Mouse (Mus musculus) C2C12 (cell line): ENCODE measurements at regions not wholly inside any gene's neighbourhood (a gene's known extent, or its start where the extent isn't known, plus 50 kb on each side); places are given as distances from the start of the nearest gene placed in this dataset.

Experiments
- H3K27me3 ChIP-seq: one replicate; pipeline ENCODE4 v1.6.1; 2011; ENCODE audit not compliant: control insufficient read depth, insufficient read depth, insufficient read length
- H3K36me3 ChIP-seq: one replicate; pipeline ENCODE4 v1.6.1; 2011; ENCODE audit not compliant: control insufficient read depth, insufficient read depth
- H3K4me3 ChIP-seq: one replicate; pipeline ENCODE4 v1.5.1; 2011; ENCODE audit warnings: mild to moderate bottlenecking, control low read depth; ENCODE audit not compliant: poor library complexity, insufficient read depth, severe bottlenecking
- H3K79me2 ChIP-seq: one replicate; pipeline ENCODE4 v1.6.1; 2011; ENCODE audit not compliant: control insufficient read depth, insufficient read depth
- H3K79me3 ChIP-seq: one replicate; pipeline ENCODE4 v1.6.1; 2011; ENCODE audit warnings: low read depth, control low read depth
- H3ac ChIP-seq: one replicate; pipeline ENCODE3; 2011; ENCODE audit warnings: low read depth; ENCODE audit not compliant: control insufficient read depth, insufficient read length
- CEBPB ChIP-seq: IDR thresholded peaks from one replicate; pipeline ENCODE4 v1.6.1; 2011; ENCODE audit warnings: low read depth, mild to moderate bottlenecking, control low read depth, moderate library complexity
- CTCF ChIP-seq: IDR thresholded peaks from one replicate; pipeline ENCODE4 v1.5.1; 2011; ENCODE audit not compliant: control insufficient read depth, insufficient read depth, insufficient read length
- FOSL1 ChIP-seq: IDR thresholded peaks from one replicate; pipeline ENCODE4 v1.8.0; 2011; ENCODE audit warnings: mild to moderate bottlenecking, low read length; ENCODE audit not compliant: poor library complexity, insufficient read depth, severe bottlenecking
- MAX ChIP-seq: IDR thresholded peaks from one replicate; pipeline ENCODE4 v1.6.1; 2011; ENCODE audit warnings: mild to moderate bottlenecking, control low read depth
- MYOD1 ChIP-seq: IDR thresholded peaks from one replicate; pipeline ENCODE4 v1.6.1; 2011; ENCODE audit warnings: low read depth; ENCODE audit not compliant: control insufficient read depth, insufficient read length
- MYOG ChIP-seq: IDR thresholded peaks from one replicate; pipeline ENCODE4 v1.6.1; 2011; ENCODE audit not compliant: control insufficient read depth, insufficient read length; ENCODE audit errors: extremely low read depth
- USF1 ChIP-seq: IDR thresholded peaks from one replicate; pipeline ENCODE4 v1.6.1; 2011; ENCODE audit warnings: low read depth, mild to moderate bottlenecking, control low read depth, moderate library complexity

- Histone ChIP-seq H3K27me3 (no peaks in the 10 kb centered on the region), H3K4me3 (no peak overlapping the region), H3ac (no peak overlapping the region), H3K36me3 (no peaks in the 10 kb centered on the region), H3K79me3 (no peaks in the 10 kb centered on the region), H3K79me2 (no peaks in the 10 kb centered on the region)
- TF ChIP-seq CEBPB, result no peak
- no peak for TF ChIP-seq CTCF
- no peak for TF ChIP-seq USF1
- no peak for TF ChIP-seq FOSL1
- no peak for TF ChIP-seq MYOG
- TF ChIP-seq MAX, result no peak
- no peak for TF ChIP-seq MYOD1
Observed at GRCm38 (mm10) chr12:56275556-56276242, 70.0 kb downstream of the Mbip start.

GRCm38 (mm10) chr12:56265049-56265448 is 80.6 kb downstream of the Mbip start:
- Histone ChIP-seq H3ac (no peak overlapping the region), H3K79me2 (no peaks in the 10 kb centered on the region), H3K27me3 (peaks cover 4% of the 10 kb centered on the region), H3K79me3 (no peaks in the 10 kb centered on the region), H3K4me3 (no peak overlapping the region), H3K36me3 (no peaks in the 10 kb centered on the region)
- TF ChIP-seq CTCF (no peak), MAX (no peak), FOSL1 (no peak), MYOG (no peak), MYOD1 (no peak), CEBPB (no peak), USF1 (no peak)

- Histone ChIP-seq H3K79me3 (no peaks in the 10 kb centered on the region), H3K36me3 (no peaks in the 10 kb centered on the region), H3ac (no peak overlapping the region), H3K4me3 (no peak overlapping the region), H3K79me2 (no peaks in the 10 kb centered on the region), H3K27me3 (peaks cover 4% of the 10 kb centered on the region)
- TF ChIP-seq FOSL1 (no peak), CTCF (no peak), CEBPB (no peak)
Observed at GRCm38 (mm10) chr12:56261471-56261870, 84.2 kb downstream of the Mbip start.

- Histone ChIP-seq H3K36me3 (no peaks in the 10 kb centered on the region), H3K79me3 (no peaks in the 10 kb centered on the region), H3K79me2 (no peaks in the 10 kb centered on the region), H3ac (no peak overlapping the region), H3K27me3 (peaks cover 9% of the 10 kb centered on the region), H3K4me3 (no peak overlapping the region)
- TF ChIP-seq CTCF (no peak), USF1 (no peak), CEBPB (no peak), MYOD1 (no peak), MYOG (no peak), FOSL1 (no peak), MAX (no peak)
Observed at GRCm38 (mm10) chr12:56258401-56259050, 87.2 kb downstream of the Mbip start.

GRCm38 (mm10) chr12:56256243-56256881 is 89.3 kb downstream of the Mbip start:
- no peaks in the 10 kb centered on the region for H3K36me3 ChIP-seq
- TF ChIP-seq FOSL1, result no peak
- no peak for TF ChIP-seq CEBPB
- no peak for TF ChIP-seq CTCF
- TF ChIP-seq MAX, result no peak
- TF ChIP-seq USF1, result no peak
- TF ChIP-seq MYOG, result no peak
- TF ChIP-seq MYOD1, result no peak
- peaks cover 9% of the 10 kb centered on the region for H3K27me3 ChIP-seq
- H3K79me2 ChIP-seq, result no peaks in the 10 kb centered on the region
- H3ac ChIP-seq, result no peak overlapping the region
- no peak overlapping the region for H3K4me3 ChIP-seq
- H3K79me3 ChIP-seq, result no peaks in the 10 kb centered on the region

GRCm38 (mm10) chr12:56252612-56253444 is 92.9 kb downstream of the Mbip start:
- no peak for TF ChIP-seq USF1
- no peak for TF ChIP-seq CEBPB
- no peak for TF ChIP-seq MYOG
- TF ChIP-seq MYOD1, result no peak
- H3K79me2 ChIP-seq, result no peaks in the 10 kb centered on the region
- no peak overlapping the region for H3K4me3 ChIP-seq
- peaks cover 4% of the 10 kb centered on the region for H3K27me3 ChIP-seq
- no peaks in the 10 kb centered on the region for H3K36me3 ChIP-seq
- H3ac ChIP-seq, result no peak overlapping the region
- no peaks in the 10 kb centered on the region for H3K79me3 ChIP-seq
